Mouse (Mus musculus) kidney, adult 8-10 months (tissue): Measurements from ENCODE around the gene Ttll9.
A peak's percentile ranks its signal among the peaks of the same experiment; 100 is the strongest.

Experiments used
- DNase-seq, 2 experiments: peaks; one replicate each; pipeline ENCODE4 v3.0.0; 2022

Ttll9 gene

GRCm38 (mm10) chr2:152942898-152943515 is 19.3 kb upstream of the Ttll9 start:
- DNase-seq = no peak

- DNase-seq = no peak
These were observed 18.7 kb upstream of the Ttll9 start for GRCm38 (mm10) chr2:152943568-152943967.

DNA sequence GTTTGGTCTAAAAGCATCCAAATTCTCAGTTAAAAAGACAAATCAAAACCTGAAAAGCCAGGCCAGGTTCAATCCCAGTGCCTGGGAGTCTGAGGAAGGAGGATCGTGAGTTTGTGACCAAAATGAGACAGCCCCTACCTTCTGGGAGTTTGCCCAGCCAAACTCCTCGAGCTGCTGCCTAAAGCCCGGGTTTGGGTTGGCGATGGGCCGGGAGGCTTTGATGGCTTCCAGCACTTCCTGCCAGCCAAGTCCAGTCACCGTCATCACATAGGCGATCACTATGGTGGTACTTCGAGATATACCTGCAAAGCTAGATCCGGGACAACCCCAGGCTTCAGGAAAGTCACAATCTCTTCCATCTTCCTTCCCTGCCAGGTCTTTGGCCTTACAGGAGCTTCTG is 18.3 kb upstream of the Ttll9 start:
- DNase-seq = no peak

DNA sequence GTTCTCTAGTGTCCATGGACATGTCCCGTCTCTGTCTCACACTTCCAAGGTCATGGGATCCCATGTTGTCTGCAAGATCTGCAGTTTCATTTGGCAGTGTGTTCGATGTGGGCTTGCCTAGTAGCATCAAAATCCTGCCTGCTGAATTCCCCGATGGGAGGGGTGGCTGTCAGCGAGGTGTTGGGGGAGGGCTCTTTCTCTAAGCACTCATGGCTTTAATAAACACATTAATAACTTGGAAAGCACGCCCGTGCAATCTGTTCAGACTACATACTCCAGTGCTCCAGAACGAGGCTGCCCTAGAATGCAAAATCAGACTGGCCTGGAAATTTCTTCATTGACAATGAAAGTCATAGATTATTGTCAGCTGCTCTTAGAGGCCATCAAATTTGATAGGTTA is 15.2 kb upstream of the Ttll9 start:
- no peak for DNase-seq

- no peak for DNase-seq
These were observed 13.8 kb upstream of the Ttll9 start for GRCm38 (mm10) chr2:152948438-152949020.

DNA sequence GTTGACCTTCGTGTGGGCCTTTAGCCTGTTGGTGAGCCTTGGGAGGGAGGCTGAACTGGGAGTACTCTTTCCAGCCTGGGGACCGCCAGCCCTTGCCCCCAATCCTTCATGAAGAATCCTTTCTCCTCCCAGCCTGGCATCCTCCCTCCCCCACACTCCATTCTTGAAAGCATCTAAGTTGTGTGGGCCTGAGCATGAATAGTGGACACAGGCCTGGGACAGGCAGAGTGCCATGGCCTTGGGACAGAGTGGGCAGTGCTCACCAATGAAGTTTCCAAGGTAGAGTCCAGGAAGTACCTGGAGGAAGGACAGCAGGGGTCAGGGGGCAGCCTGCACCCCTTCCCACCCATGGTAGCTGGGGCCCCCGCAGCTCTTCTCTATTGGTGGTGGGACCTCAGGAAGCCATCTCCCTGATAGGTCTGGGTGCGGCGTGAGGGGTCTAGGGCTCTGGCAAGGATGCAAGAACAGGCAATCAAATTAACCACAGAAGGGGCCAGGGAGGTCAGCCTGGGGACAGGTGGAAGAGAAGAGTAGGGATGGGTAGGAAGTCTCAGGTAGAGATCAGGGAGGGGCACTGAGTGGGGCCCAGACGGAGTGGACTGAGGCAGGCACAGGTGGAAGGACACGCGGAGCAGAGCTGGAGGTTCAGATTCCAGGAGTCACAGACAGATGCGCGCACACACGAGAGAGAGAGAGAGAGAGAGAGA is 11.8 kb upstream of the Ttll9 start:
- no peak for DNase-seq

DNA sequence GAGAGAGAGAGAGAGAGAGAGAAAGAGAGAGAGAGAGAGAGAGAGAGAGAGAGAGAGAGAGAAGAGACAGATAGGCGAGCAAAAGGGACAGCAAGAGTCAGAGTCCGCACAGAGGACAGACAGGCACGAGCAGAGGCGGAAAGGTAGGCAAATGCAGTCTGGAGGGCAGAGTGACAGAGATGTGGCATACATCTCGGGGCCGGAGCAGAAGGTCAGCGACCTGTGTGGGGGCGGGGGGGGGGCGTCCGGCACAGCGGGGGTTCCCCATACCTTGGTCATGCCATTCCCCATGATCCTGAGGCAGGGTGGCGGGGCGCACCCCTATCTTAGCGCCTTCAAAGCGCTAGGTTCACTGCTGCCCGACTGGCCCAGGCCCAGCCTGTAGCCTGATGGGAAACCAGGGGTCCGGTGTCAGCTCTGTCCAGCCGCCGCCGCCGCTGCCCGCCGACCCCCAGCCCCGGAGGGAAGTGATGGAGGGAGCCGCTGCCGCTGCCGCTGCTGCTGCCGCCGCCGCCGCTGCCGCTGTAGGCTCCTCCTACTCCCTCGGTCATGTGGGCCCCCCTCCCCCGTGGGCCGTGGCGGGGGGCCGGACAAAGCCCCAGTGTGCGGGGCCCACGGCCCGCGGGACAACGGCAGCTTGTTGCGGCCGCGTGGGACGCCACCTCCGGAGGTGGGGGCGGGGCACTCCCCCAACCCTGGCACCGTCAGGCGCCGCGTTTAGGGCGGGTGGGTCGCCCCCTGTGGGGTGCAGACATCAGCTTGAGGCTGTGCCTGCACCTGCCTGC is 11.0 kb upstream of the Ttll9 start, which contains the start of gene Dusp15:
Gene Dusp15, minus strand, starts transcription at position 634 of the 785 bp plus-strand sequence.
- no peak for DNase-seq

GRCm38 (mm10) chr2:152951850-152952720 is 10.2 kb upstream of the Ttll9 start:
- DNase-seq = no peak

DNA sequence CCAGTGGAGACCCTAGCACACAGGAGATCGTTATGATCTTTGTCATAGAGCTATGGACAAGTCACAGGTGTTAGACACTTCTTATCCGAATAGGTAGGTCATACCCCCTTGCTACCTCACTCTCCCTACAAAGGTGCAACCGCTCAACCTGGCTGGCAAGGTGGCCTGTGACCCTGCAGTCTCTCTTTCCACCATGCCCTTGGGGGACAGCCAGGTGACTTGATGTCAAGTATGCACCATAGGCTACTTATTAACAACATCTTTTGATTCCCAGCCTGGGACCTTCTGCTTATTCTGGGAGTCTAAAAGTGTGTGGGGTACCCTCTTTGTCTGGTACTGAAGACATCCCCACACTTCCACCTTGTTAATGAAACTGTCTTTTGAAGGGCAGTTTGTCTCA is 4.2 kb upstream of the Ttll9 start:
- peak; percentile 36 to 61 for DNase-seq

DNA sequence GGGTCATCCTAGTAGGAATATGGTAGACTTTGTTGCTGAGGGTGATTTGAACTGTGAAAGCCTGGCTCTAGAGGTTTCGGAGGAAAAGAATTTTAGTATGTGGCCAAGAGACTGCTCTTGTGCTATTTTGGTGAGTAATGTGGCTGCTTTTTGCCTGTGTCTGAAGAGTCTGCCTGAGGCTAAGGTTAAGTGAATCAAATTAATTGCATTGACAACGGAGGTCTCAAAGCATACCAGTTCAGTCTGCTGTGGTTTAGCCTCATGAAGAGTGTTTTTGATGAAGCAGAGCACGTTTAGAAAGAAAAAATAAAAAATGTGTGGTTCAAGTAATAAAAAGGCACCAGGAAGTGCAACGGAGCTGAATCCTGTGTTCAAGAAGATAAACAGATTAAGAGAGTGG is 3.3 kb downstream of the Ttll9 start:
- no peak for DNase-seq

GRCm38 (mm10) chr2:152976991-152977390 is 14.7 kb downstream of the Ttll9 start:
- no peak for DNase-seq

DNA sequence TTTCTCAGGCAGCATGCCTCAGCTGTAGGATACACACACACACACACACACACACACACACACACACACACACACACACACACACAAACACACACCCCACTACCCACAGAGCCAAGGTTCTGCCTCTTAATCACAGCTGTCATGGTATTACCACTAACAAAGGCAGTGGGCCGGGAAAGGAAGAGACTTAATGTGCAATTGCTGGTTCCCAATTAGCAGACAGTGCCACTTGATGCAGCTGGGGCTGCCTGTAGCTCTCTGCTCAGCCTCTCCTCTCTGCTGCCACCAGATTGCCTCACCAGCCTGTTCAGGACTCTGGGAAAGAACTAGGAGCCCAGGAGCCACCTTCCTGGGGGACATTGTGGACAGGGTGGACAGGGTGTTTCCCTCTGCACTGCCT is 23.3 kb downstream of the Ttll9 start:
- DNase-seq = no peak

DNA sequence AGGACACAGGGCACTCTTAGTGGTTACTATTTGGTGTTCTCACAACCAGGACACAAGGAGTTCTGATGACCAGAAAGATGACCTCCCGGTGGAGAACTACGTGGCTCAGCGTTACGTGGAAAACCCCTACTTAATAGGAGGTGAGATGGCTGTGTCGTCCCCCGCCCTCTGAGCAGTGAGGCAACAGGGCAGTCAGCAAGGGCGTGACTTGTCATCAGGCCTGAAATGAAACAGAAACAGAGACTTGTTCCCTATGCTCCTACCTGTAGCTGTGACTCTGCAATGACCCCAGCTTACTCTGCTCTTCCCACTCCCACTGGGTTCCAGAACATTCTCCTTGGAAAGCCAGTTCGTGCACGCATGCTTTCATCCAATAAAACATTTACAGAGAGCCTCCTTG is 29.2 kb downstream of the Ttll9 start:
- DNase-seq = peak; percentile 28 to 39

GRCm38 (mm10) chr2:152997046-152997445 is 34.8 kb downstream of the Ttll9 start:
- DNase-seq = no peak

GRCm38 (mm10) chr2:153002492-153003248 is 40.4 kb downstream of the Ttll9 start:
- DNase-seq = no peak

DNA sequence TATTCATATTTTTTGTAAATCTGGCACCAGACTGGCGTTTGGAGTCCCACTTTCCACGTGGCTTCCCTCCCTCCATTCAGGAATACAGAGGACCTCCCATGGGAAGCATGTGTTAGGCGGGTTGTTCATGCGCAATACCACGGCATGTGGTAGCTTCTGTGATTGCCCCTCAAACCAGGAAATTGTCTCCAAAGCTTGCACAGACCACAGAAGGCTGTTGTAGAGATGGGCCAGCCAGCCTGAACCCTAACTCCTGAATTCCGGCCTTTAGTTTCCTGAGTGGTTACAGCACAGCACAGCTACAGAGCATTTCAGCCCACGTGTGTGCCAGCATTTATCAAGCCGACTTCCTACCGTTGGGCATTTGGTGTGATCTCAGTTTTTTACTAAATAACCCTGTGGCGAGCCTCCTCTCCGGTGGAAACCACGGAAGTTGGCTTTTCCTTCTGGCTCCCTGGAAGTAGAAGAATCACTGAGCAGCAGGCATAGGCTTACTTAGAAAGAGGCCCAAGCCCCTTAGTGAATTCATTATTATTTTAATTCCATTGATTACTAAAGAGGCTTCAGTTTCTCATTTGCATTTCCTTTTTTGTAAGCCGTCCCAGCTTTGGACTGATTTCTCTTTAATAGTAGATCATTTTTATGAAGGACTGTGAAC is 41.5 kb downstream of the Ttll9 start:
- no peak for DNase-seq

DNA sequence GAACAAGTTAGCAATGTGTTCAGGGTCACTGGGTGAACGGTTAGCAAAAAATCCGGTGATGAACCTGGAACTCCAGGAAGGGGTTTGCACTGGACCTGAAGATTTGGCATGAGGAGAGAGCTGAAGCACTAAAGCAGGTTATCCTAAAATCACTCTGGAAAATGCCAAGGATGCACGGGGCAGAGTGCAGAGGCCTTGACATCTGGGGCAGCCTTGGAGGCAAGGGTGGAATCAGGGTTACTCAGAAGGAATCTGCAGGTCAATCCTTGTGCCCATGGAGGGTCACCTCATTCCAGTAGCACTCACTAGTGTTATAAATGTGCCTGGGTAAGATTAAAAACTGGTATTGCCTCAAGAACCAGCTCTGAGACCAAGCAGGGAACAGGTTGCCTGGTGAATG is 43.7 kb downstream of the Ttll9 start:
- DNase-seq = no peak

DNA sequence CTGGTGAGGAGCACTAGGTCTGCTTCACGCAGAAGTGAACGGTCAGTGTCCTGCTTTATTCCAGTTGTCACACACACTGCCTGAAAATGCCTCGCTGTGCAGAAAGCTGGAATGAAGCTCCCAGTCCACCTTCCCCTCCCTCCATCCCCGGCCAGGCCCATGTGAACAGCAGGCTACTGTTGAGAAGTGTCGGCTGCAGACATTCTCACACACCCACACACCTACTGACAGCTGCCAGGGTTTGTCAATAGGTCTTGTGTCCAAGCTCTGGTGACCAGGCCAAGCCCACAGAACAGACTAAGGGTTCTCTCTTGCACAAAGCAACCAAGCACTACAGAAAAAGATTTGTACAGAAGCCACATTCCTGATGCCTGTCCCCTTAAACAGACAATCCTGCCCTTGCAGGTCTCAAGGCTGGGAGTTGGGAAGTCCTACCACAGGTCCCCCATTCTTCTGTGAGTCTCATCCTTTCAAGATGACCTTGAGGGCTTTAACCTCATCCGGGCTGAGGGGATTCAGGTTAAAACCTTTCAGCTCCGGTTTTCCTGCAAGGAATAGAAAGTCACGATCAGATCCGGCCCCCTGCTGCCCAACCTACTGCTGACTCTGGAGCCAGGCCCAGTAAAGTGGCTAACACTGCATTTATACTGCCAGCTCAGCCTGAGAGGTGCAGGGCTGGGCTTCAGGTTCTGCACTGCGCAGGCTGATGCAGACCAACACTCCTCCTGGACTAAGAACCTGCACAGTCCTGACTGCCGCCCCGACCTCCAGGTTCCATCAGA is 47.1 kb downstream of the Ttll9 start:
- DNase-seq = no peak

GRCm38 (mm10) chr2:153013724-153014515 is 51.6 kb downstream of the Ttll9 start:
- no peak for DNase-seq
